Mouse (Mus musculus) ovary, postnatal 36 days (tissue): Measurements from ENCODE around the gene Prl3b1.

ENCODE experiments used
- DNase-seq: peaks from one replicate; pipeline ENCODE4 v3.0.0; 2022; ENCODE audit warnings: low spot score, mixed read lengths

The Prl3b1 gene

DNA sequence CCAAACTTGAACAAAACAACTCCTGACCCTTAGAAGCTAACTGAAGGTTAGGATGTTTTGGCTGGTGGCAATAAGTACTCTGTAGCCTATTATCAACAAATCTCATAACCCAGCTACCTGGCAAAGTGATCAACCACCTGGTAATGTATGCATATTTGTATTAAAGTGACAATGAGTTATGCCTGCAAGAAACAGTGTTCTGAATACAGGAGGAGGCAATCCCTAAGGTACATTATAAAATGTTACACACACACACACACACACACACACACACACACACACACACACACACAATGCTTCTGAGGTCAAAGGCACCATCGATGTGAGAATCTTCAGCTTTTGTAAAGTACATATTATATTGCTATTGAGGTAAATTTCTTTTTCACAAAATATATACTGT lies at the start of gene Prl3b1:
TSS of gene Prl3b1 (plus strand) at position 301 of the 400 bp plus-strand sequence.
- no peak for DNase-seq

DNA sequence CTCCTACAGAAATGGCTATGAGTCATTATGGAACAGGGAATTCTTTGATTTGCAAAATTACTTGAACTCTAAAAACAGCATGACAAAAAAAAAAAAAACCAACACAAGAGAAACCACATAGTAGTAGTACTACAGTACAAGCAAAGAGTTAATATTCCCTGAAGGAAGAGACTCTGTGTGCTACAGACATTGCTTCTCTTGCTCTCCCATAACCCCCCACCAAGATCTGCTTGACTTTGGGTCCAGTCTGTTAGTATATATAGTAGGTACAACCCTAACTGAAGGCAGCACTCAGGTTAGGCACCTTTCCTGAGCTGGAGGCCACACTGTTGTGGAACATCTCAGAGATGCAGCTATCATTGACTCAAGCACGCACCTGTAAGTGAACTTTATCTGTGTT lies 45.3 kb upstream of the Prl3b1 start, which contains the start of gene Prl3c1:
TSS of gene Prl3c1 (plus strand) at position 301 of the 400 bp plus-strand sequence.
- DNase-seq: no peak

DNA sequence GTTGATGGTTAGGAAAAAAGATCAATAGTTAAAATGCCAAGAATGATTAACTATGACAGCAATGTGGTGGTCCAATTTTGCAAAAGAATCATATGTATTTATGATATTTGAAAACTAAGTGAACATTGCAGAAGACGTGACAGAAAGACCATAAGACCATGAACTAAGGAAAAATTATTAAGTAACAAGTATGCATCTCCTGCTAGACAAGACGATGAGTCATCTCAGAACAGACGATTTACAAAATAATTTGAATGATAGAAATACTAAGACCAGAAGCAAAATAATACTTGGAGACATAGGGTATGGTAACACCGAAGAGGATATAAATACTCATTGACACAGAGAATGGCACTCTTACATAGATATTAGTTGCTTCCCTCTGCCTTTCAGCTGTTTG lies 17.5 kb downstream of the Prl3b1 start, which contains the start of gene Prl3a1:
TSS of gene Prl3a1 (plus strand) at position 301 of the 400 bp plus-strand sequence.
- DNase-seq: no peak
